Mouse (Mus musculus): ENCODE results near the gene Ino80e.
A peak's percentile ranks its signal among the peaks of the same experiment; 100 is the strongest.

Gene Ino80e

GRCm38 (mm10) chr7:126856741-126857420 lies 5.3 kb downstream of the Ino80e start:
- no peak for DNase-seq (ENCODE audit: low read depth)

GRCm38 (mm10) chr7:126855641-126856040 lies 6.5 kb downstream of the Ino80e start:
- no peak for DNase-seq (ENCODE audit: low read depth)

- no peak for DNase-seq (ENCODE audit: low read depth)
Observed at GRCm38 (mm10) chr7:126853454-126853853, 8.7 kb downstream of the Ino80e start.

GRCm38 (mm10) chr7:126851192-126851591 lies 11.0 kb downstream of the Ino80e start:
- no peak for DNase-seq (ENCODE audit: low read depth)

- DNase-seq (ENCODE audit: low read depth), result no peak
Observed at GRCm38 (mm10) chr7:126850161-126850560, 12.0 kb downstream of the Ino80e start.

- DNase-seq (ENCODE audit: low read depth), result no peak
Observed at GRCm38 (mm10) chr7:126848794-126849193, 13.4 kb downstream of the Ino80e start.

- no peak for DNase-seq (ENCODE audit: low read depth)
Observed at GRCm38 (mm10) chr7:126847421-126848398, 14.5 kb downstream of the Ino80e start.

- DNase-seq (ENCODE audit: low read depth), result no peak
Observed at GRCm38 (mm10) chr7:126847116-126847420, 15.1 kb downstream of the Ino80e start, which contains the start of gene Doc2a. TSS of gene Doc2a (plus strand) at chr7:126847416.

- no peak for DNase-seq (ENCODE audit: low read depth)
Observed at GRCm38 (mm10) chr7:126845516-126845915, 16.7 kb downstream of the Ino80e start.

- DNase-seq (ENCODE audit: low read depth), result no peak
Observed at GRCm38 (mm10) chr7:126843276-126843675, 18.9 kb downstream of the Ino80e start.

GRCm38 (mm10) chr7:126833294-126833693 lies 28.9 kb downstream of the Ino80e start:
- DNase-seq (ENCODE audit: low read depth), result no peak

GRCm38 (mm10) chr7:126832036-126832598 lies 30.1 kb downstream of the Ino80e start:
- DNase-seq (ENCODE audit: low read depth), result peak; percentile 96

- no peak for DNase-seq (ENCODE audit: low read depth)
Observed at GRCm38 (mm10) chr7:126831539-126831938, 30.6 kb downstream of the Ino80e start, which contains the start of gene 4930451I11Rik. TSS of gene 4930451I11Rik (minus strand) at chr7:126831639.

GRCm38 (mm10) chr7:126825952-126826351 lies 36.2 kb downstream of the Ino80e start:
- no peak for DNase-seq (ENCODE audit: low read depth)

GRCm38 (mm10) chr7:126825403-126825802 lies 36.8 kb downstream of the Ino80e start:
- DNase-seq (ENCODE audit: low read depth), result peak; percentile 37

- no peak for DNase-seq (ENCODE audit: low read depth)
Observed at GRCm38 (mm10) chr7:126823940-126824339, 38.2 kb downstream of the Ino80e start.

- DNase-seq (ENCODE audit: low read depth), result no peak
Observed at GRCm38 (mm10) chr7:126823202-126823711, 38.9 kb downstream of the Ino80e start.

GRCm38 (mm10) chr7:126822741-126823140 lies 39.4 kb downstream of the Ino80e start:
- no peak for DNase-seq (ENCODE audit: low read depth)

- DNase-seq (ENCODE audit: low read depth), result peak; percentile 86
Observed at GRCm38 (mm10) chr7:126821835-126822511, 40.2 kb downstream of the Ino80e start.

GRCm38 (mm10) chr7:126818818-126819217 lies 43.4 kb downstream of the Ino80e start:
- DNase-seq (ENCODE audit: low read depth), result no peak

GRCm38 (mm10) chr7:126817595-126817994 lies 44.6 kb downstream of the Ino80e start:
- no peak for DNase-seq (ENCODE audit: low read depth)

GRCm38 (mm10) chr7:126816494-126816893 lies 45.7 kb downstream of the Ino80e start:
- DNase-seq (ENCODE audit: low read depth), result no peak
